Mouse (Mus musculus) embryonic facial prominence, embryonic 15.5 days (tissue): ENCODE measurements around the gene Notch3. TPM values are rescaled to one million over a fixed set of nuclear protein-coding genes. Genes with fewer than 3 reads are reported as not detected.
"Not testable (repeated sequence)": the region's sequence is repeated elsewhere in the genome, so short reads cannot be mapped to it uniquely, and the experiment has no call there.

Experiments
- ATAC-seq: fragments of 200-750 bp; cut with Nextera tagmentation; 2 replicates; pipeline ENCODE4 v1.8.0; 2017; ENCODE audit warnings: low read depth, moderate TSS enrichment; ENCODE audit not compliant: insufficient number of reproducible peaks, low FRiP score, low TSS enrichment
- H3K27ac ChIP-seq: fragments of 300-500 bp; sonication (generic); replicated peaks from 2 replicates; pipeline ENCODE4 v1.5.1; 2015; ENCODE audit warnings: mild to moderate bottlenecking, inconsistent platforms
- H3K27me3 ChIP-seq: fragments of 300-500 bp; sonication (generic); 2 replicates; pipeline ENCODE4 v1.6.1; 2015; ENCODE audit warnings: inconsistent platforms
- H3K36me3 ChIP-seq: fragments of 300-500 bp; sonication (generic); 2 replicates; pipeline ENCODE4 v1.6.1; 2015; ENCODE audit warnings: mild to moderate bottlenecking, inconsistent platforms
- H3K4me1 ChIP-seq: fragments of 300-500 bp; sonication (generic); 2 replicates; pipeline ENCODE4 v1.6.1; 2015; ENCODE audit warnings: inconsistent platforms
- H3K4me2 ChIP-seq: fragments of 300-500 bp; sonication (generic); replicated peaks from 2 replicates; pipeline ENCODE4 v1.6.1; 2015; ENCODE audit warnings: mild to moderate bottlenecking, inconsistent platforms
- H3K4me3 ChIP-seq: fragments of 300-500 bp; sonication (generic); replicated peaks from 2 replicates; pipeline ENCODE4 v1.5.1; 2015; ENCODE audit warnings: mild to moderate bottlenecking, inconsistent platforms
- H3K9ac ChIP-seq: fragments of 300-500 bp; sonication (generic); 2 replicates; pipeline ENCODE4 v1.6.1; 2015; ENCODE audit warnings: inconsistent platforms
- H3K9me3 ChIP-seq: fragments of 300-500 bp; sonication (generic); replicated peaks from 2 replicates; pipeline ENCODE4 v1.6.1; 2016; ENCODE audit warnings: inconsistent platforms
- WGBS: fragments of 180-500 bp; shearing (Covaris S2); methylation state at CpG from one replicate; pipeline ENCODE4 v1.1.7; 2015; 5-methylcytosine and 5-hydroxymethylcytosine counted together
- polyA plus RNA-seq: library from polyadenylated mRNA; unstranded; fragments of >200 nt; fragmentation: Nextera tagmentation; extraction: Ambion mirVana; gene quantifications from 2 replicates; pipeline ENCODE4 v1.2.1, GENCODE M21; 2015

Notch3 gene
- polyA plus RNA-seq, 1 experiment from 2014 or later: 18.3 TPM

- not testable (repeated sequence) for H3K27me3 ChIP-seq, H3K9me3 ChIP-seq, H3K4me3 ChIP-seq, H3K27ac ChIP-seq, H3K36me3 ChIP-seq, ATAC-seq, H3K9ac ChIP-seq, H3K4me2 ChIP-seq
- H3K4me1 ChIP-seq: peaks cover 16% of the 10 kb centered on the region
- WGBS: 79% methylated on average over 5 of the region's 5 CpGs
Observed at GRCm38 (mm10) chr17:32108320-32109011, 58.2 kb downstream of the Notch3 start.

- Histone ChIP-seq H3K9me3 (no peaks in the 10 kb centered on the region), H3K4me3 (no peak overlapping the region), H3K4me1 (peaks cover 12% of the 10 kb centered on the region; the same call in 1 of the 2 replicates), H3K36me3 (no peaks in the 10 kb centered on the region), H3K4me2 (no peak overlapping the region), H3K9ac (no peak overlapping the region), H3K27me3 (peaks cover 4% of the 10 kb centered on the region; the same call in 1 of the 2 replicates), H3K27ac (no peak overlapping the region)
- WGBS: 52% methylated on average over 5 of the region's 5 CpGs
- no peak for ATAC-seq
Observed at GRCm38 (mm10) chr17:32107877-32108276, 58.8 kb downstream of the Notch3 start.

- ATAC-seq: no peak
- no peak overlapping the region for H3K4me2 ChIP-seq
- no peaks in the 10 kb centered on the region for H3K36me3 ChIP-seq
- no peak overlapping the region for H3K4me3 ChIP-seq
- H3K9ac ChIP-seq: no peak overlapping the region
- H3K27me3 ChIP-seq: peaks cover 9% of the 10 kb centered on the region; the same call in 1 of the 2 replicates
- H3K9me3 ChIP-seq: no peaks in the 10 kb centered on the region
- no peak overlapping the region for H3K27ac ChIP-seq
- H3K4me1 ChIP-seq: peaks cover 12% of the 10 kb centered on the region; the same call in 1 of the 2 replicates
- WGBS: 50% methylated on average over 2 of the region's 2 CpGs
Observed at GRCm38 (mm10) chr17:32106358-32106757, 60.3 kb downstream of the Notch3 start.

GRCm38 (mm10) chr17:32103054-32103453, 63.6 kb downstream of the Notch3 start:
- Histone ChIP-seq H3K4me3 (no peak overlapping the region), H3K9ac (no peak overlapping the region), H3K27me3 (peaks cover 26% of the 10 kb centered on the region), H3K4me1 (peaks cover 10% of the 10 kb centered on the region), H3K4me2 (no peak overlapping the region), H3K9me3 (no peaks in the 10 kb centered on the region), H3K36me3 (no peaks in the 10 kb centered on the region), H3K27ac (no peak overlapping the region)
- ATAC-seq: no peak
- 17% methylated on average over 4 of the region's 4 CpGs for WGBS

- ATAC-seq: peak; percentile 71; the same call in 1 of the 2 replicates
- 1% methylated on average over 44 of the region's 44 CpGs for WGBS
- Histone ChIP-seq H3K9me3 (no peaks in the 10 kb centered on the region), H3K36me3 (no peaks in the 10 kb centered on the region), H3K9ac (0 out of 2 replicates have a peak overlapping the region, but pooled peaks have one; percentile 19), H3K4me1 (peaks cover 10% of the 10 kb centered on the region), H3K4me3 (peak overlapping the region; percentile 47), H3K4me2 (peak overlapping the region; percentile 90), H3K27me3 (peaks cover 30% of the 10 kb centered on the region), H3K27ac (no peak overlapping the region)
Observed at GRCm38 (mm10) chr17:32099943-32100586, 66.6 kb downstream of the Notch3 start.

- Histone ChIP-seq H3K4me2 (peak overlapping the region; percentile 90), H3K27ac (no peak overlapping the region), H3K4me1 (peaks cover 10% of the 10 kb centered on the region), H3K27me3 (peaks cover 30% of the 10 kb centered on the region), H3K9ac (no peak overlapping the region), H3K36me3 (no peaks in the 10 kb centered on the region), H3K9me3 (no peaks in the 10 kb centered on the region), H3K4me3 (peak overlapping the region; percentile 47)
- 29% methylated on average over 8 of the region's 8 CpGs for WGBS
- no peak for ATAC-seq
Observed at GRCm38 (mm10) chr17:32099574-32099942, 67.1 kb downstream of the Notch3 start.

- Histone ChIP-seq H3K4me1 (peaks cover 10% of the 10 kb centered on the region), H3K27me3 (peaks cover 30% of the 10 kb centered on the region)
- H3K9ac ChIP-seq, H3K4me2 ChIP-seq, ATAC-seq, H3K9me3 ChIP-seq, H3K36me3 ChIP-seq, H3K4me3 ChIP-seq, H3K27ac ChIP-seq: not testable (repeated sequence)
- WGBS: 91% methylated on average over 6 of the region's 6 CpGs
Observed at GRCm38 (mm10) chr17:32098905-32099304, 67.7 kb downstream of the Notch3 start.

GRCm38 (mm10) chr17:32097676-32098075, 69.0 kb downstream of the Notch3 start:
- Histone ChIP-seq H3K36me3 (no peaks in the 10 kb centered on the region), H3K9me3 (no peaks in the 10 kb centered on the region), H3K4me1 (peaks cover 10% of the 10 kb centered on the region), H3K4me2 (no peak overlapping the region), H3K27ac (no peak overlapping the region), H3K9ac (no peak overlapping the region), H3K27me3 (peaks cover 24% of the 10 kb centered on the region), H3K4me3 (no peak overlapping the region)
- WGBS: 55% methylated on average over 1 of the region's 1 CpGs
- ATAC-seq: no peak

- Histone ChIP-seq H3K9ac (no peak overlapping the region), H3K27me3 (peaks cover 3% of the 10 kb centered on the region; the same call in 1 of the 2 replicates), H3K4me2 (no peak overlapping the region), H3K4me1 (peaks cover 12% of the 10 kb centered on the region), H3K4me3 (no peak overlapping the region), H3K9me3 (no peaks in the 10 kb centered on the region), H3K27ac (no peak overlapping the region), H3K36me3 (no peaks in the 10 kb centered on the region)
- WGBS: 76% methylated on average over 5 of the region's 5 CpGs
- no peak for ATAC-seq
Observed at GRCm38 (mm10) chr17:32092895-32093294, 73.8 kb downstream of the Notch3 start.

GRCm38 (mm10) chr17:32092241-32092619, 74.4 kb downstream of the Notch3 start:
- no peak overlapping the region for H3K4me3 ChIP-seq
- no peaks in the 10 kb centered on the region for H3K9me3 ChIP-seq
- peaks cover 12% of the 10 kb centered on the region for H3K4me1 ChIP-seq
- 96% methylated on average over 1 of the region's 1 CpGs for WGBS
- H3K27me3 ChIP-seq: no peaks in the 10 kb centered on the region
- H3K36me3 ChIP-seq: no peaks in the 10 kb centered on the region
- no peak overlapping the region for H3K27ac ChIP-seq
- H3K4me2 ChIP-seq: no peak overlapping the region
- H3K9ac ChIP-seq: no peak overlapping the region
- ATAC-seq: no peak

- Histone ChIP-seq H3K27ac (peak overlapping the region; percentile 71), H3K4me1 (peaks cover 12% of the 10 kb centered on the region), H3K4me3 (peak overlapping the region; percentile 33), H3K4me2 (peak overlapping the region; percentile 54)
- H3K27me3 ChIP-seq, H3K9ac ChIP-seq, H3K36me3 ChIP-seq, H3K9me3 ChIP-seq: not testable (repeated sequence)
- WGBS: 5% methylated on average over 16 of the region's 16 CpGs
- ATAC-seq: peak; percentile 85
Observed at GRCm38 (mm10) chr17:32091364-32092240, 75.0 kb downstream of the Notch3 start.
